ENCODE assay signal across 16 mouse cellular contexts in genomic region chr1:131259632-131260308, GRCm38 (mm10). TPM values are rescaled to one million over a fixed set of nuclear protein-coding genes. Genes with fewer than 3 reads are reported as not detected.
DNase-seq lines count a peak whose midpoint lies in the region; ATAC-seq and TF ChIP-seq lines count a peak whose summit lies in the region.
"Had no signal": no experiment of that assay in that cellular context is flagged by ENCODE, and none has a peak within 500 bp of the region (broad histone marks: within the 10 kb centered on the region; RNA-seq: fewer than 3 reads in every experiment).

No protein-coding gene starts in this region.

- H3K27ac ChIP-seq in heart, embryonic 12.5 days (ENCODE audit: poor library complexity, severe bottlenecking): no peak overlapping the region
- H3K27ac ChIP-seq in midbrain, embryonic 14.5 days (replicated peaks; ENCODE audit: low read depth, low read length): no peak overlapping the region
- no peak overlapping the region for H3K27ac ChIP-seq in midbrain, embryonic 13.5 days
- H3K27ac ChIP-seq: embryonic facial prominence, embryonic 15.5 days; kidney, embryonic 15.5 days; liver, embryonic 13.5 days; neural tube, embryonic 13.5 days had no signal

- peak; percentile 62 for DNase-seq in adrenal gland, adult 2 months
- no peak for DNase-seq in adrenal gland, adult 18-20 months (ENCODE audit: low spot score in 2 of 2)
- no peak for DNase-seq in heart, postnatal 36 days
- no peak for DNase-seq in midbrain, embryonic 14.5 days
- DNase-seq in cerebellum, adult 9-11 months: no peak
- DNase-seq: adrenal gland, adult 8-10 months; kidney, adult 11 months had no signal

- H3K9me3 ChIP-seq in heart, embryonic 12.5 days (replicated peaks): no peaks in the 10 kb centered on the region
- H3K9me3 ChIP-seq in midbrain, embryonic 14.5 days (ENCODE audit: control insufficient read depth, low read length): no peaks in the 10 kb centered on the region
- H3K9me3 ChIP-seq in midbrain, embryonic 13.5 days: no peaks in the 10 kb centered on the region
- H3K9me3 ChIP-seq in E14TG2a.4 (ENCODE audit: low read length): no peaks in the 10 kb centered on the region
- H3K9me3 ChIP-seq: embryonic facial prominence, embryonic 15.5 days; kidney, embryonic 15.5 days; liver, embryonic 13.5 days; neural tube, embryonic 13.5 days had no signal

- H3K27me3 ChIP-seq in heart, embryonic 12.5 days (replicated peaks): peaks cover 18% of the 10 kb centered on the region
- no peaks in the 10 kb centered on the region for H3K27me3 ChIP-seq in midbrain, embryonic 14.5 days (ENCODE audit: control insufficient read depth, insufficient read depth, low read length)
- H3K27me3 ChIP-seq in midbrain, embryonic 13.5 days: 0 out of 2 replicates have a peak, but pooled peaks cover 5% of the 10 kb centered on the region
- H3K27me3 ChIP-seq in E14TG2a.4 (ENCODE audit: insufficient read depth, low read length): peaks cover 74% of the 10 kb centered on the region
- H3K27me3 ChIP-seq: liver, embryonic 13.5 days had no signal

- no peak overlapping the region for H3K4me3 ChIP-seq in heart, embryonic 12.5 days
- H3K4me3 ChIP-seq in midbrain, embryonic 14.5 days (replicated peaks; ENCODE audit: low read depth, low read length): no peak overlapping the region
- H3K4me3 ChIP-seq in midbrain, embryonic 13.5 days (replicated peaks): no peak overlapping the region
- H3K4me3 ChIP-seq in E14TG2a.4 (replicated peaks; ENCODE audit: low read length): peak overlapping the region; percentile 46
- H3K4me3 ChIP-seq: embryonic facial prominence, embryonic 15.5 days; kidney, embryonic 15.5 days; liver, embryonic 13.5 days; neural tube, embryonic 13.5 days had no signal

- no peak for ATAC-seq in heart, embryonic 12.5 days (ENCODE audit: insufficient number of reproducible peaks, low FRiP score)
- 0 out of 2 replicates have a peak, but pooled peaks have one; percentile 25 for ATAC-seq in midbrain, embryonic 14.5 days (ENCODE audit: low FRiP score, low TSS enrichment)
- ATAC-seq in midbrain, embryonic 13.5 days: no peak

- no peaks in the 10 kb centered on the region for H3K36me3 ChIP-seq in heart, embryonic 12.5 days
- no peaks in the 10 kb centered on the region for H3K36me3 ChIP-seq in midbrain, embryonic 14.5 days (ENCODE audit: control insufficient read depth, insufficient read depth, low read length)
- no peaks in the 10 kb centered on the region for H3K36me3 ChIP-seq in midbrain, embryonic 13.5 days
- no peaks in the 10 kb centered on the region for H3K36me3 ChIP-seq in E14TG2a.4 (ENCODE audit: insufficient read depth, low read length)
- H3K36me3 ChIP-seq: embryonic facial prominence, embryonic 15.5 days; kidney, embryonic 15.5 days; liver, embryonic 13.5 days; neural tube, embryonic 13.5 days had no signal

- WGBS in heart, embryonic 12.5 days: 60% methylated on average over 10 of the region's 10 CpGs
- WGBS in midbrain, embryonic 14.5 days: 74% methylated on average over 10 of the region's 10 CpGs
- WGBS in midbrain, embryonic 13.5 days: 67% methylated on average over 10 of the region's 10 CpGs

- intact Hi-C loops in heart, postnatal 36 days (cut with DNase I): loop anchor here (1.0 to 10.0 kb wide), 4 partner anchors 78 to 465 kb away; no protein-coding TSS in a partner anchor

- no peak; the same call in 1 of the 2 replicates for TF ChIP-seq CTCF in E14TG2a.4 (conservative IDR thresholded peaks at IDR 0.05; ENCODE audit: low read length)

- 0 out of 2 replicates have a peak overlapping the region, but pooled peaks have one; percentile 9 for H3K4me2 ChIP-seq in heart, embryonic 12.5 days
- no peak overlapping the region for H3K4me2 ChIP-seq in midbrain, embryonic 14.5 days (ENCODE audit: low read length)
- no peak overlapping the region for H3K4me2 ChIP-seq in midbrain, embryonic 13.5 days (replicated peaks)
- H3K4me2 ChIP-seq: embryonic facial prominence, embryonic 15.5 days; heart, embryonic 11.5 days; kidney, embryonic 15.5 days; liver, embryonic 13.5 days; lung, embryonic 14.5 days; neural tube, embryonic 13.5 days had no signal

- no peak overlapping the region for H3K9ac ChIP-seq in heart, embryonic 12.5 days
- no peak overlapping the region for H3K9ac ChIP-seq in midbrain, embryonic 14.5 days (replicated peaks; ENCODE audit: low read length)
- no peak overlapping the region for H3K9ac ChIP-seq in midbrain, embryonic 13.5 days (replicated peaks)
- H3K9ac ChIP-seq: embryonic facial prominence, embryonic 15.5 days; kidney, embryonic 15.5 days; liver, embryonic 13.5 days; lung, embryonic 14.5 days; neural tube, embryonic 13.5 days had no signal

- no peaks in the 10 kb centered on the region for H3K4me1 ChIP-seq in heart, embryonic 12.5 days (replicated peaks)
- H3K4me1 ChIP-seq in midbrain, embryonic 14.5 days (ENCODE audit: control insufficient read depth, insufficient read depth, low read length): no peaks in the 10 kb centered on the region
- no peaks in the 10 kb centered on the region for H3K4me1 ChIP-seq in midbrain, embryonic 13.5 days (replicated peaks)
- H3K4me1 ChIP-seq in E14TG2a.4 (replicated peaks; ENCODE audit: low read depth, low read length): peaks cover 32% of the 10 kb centered on the region
- H3K4me1 ChIP-seq: embryonic facial prominence, embryonic 15.5 days; liver, embryonic 13.5 days; neural tube, embryonic 13.5 days had no signal

RNA-seq across cellular contexts. Expression of gene Rassf5, which starts 14.7 kb away (rescaled TPM):
- 10 to 100 TPM in 1 of 2 experiments, 1 to 10 TPM in 1; 8.6 to 13.0 TPM for total RNA-seq in adrenal gland, adult 2 months (2021)
- polyA plus RNA-seq in adrenal gland, adult 2 months (2012; rRNA removed): 25.7 and 39.3 TPM in 2 replicates
- total RNA-seq in adrenal gland, adult 18-20 months (2021): 10 to 100 TPM; 11.4 to 11.6 TPM
- 27.0 and 27.2 TPM in 2 replicates for polyA plus RNA-seq in heart, embryonic 12.5 days (2016; fragmentation: Nextera tagmentation; extraction: Ambion mirVana)
- 1 to 10 TPM; 1.7 to 1.8 TPM for total RNA-seq in heart, postnatal 36 days (2021)
- 2.9 and 3.0 TPM in 2 replicates for polyA plus RNA-seq in midbrain, embryonic 14.5 days (2014; fragmentation: Nextera tagmentation; extraction: Ambion mirVana)
- polyA plus RNA-seq in midbrain, embryonic 13.5 days (2015; fragmentation: Nextera tagmentation; extraction: Ambion mirVana): 1.7 and 1.9 TPM in 2 replicates

RNA-seq across cellular contexts. Expression of gene Ikbke, which starts 19.6 kb away (rescaled TPM):
- 10 to 100 TPM; 10.7 to 14.1 TPM for total RNA-seq in adrenal gland, adult 2 months (2021)
- 11.1 and 15.2 TPM in 2 replicates for polyA plus RNA-seq in adrenal gland, adult 2 months (2012; rRNA removed)
- 10 to 100 TPM; 11.9 to 16.1 TPM for total RNA-seq in adrenal gland, adult 18-20 months (2021)
- polyA plus RNA-seq in heart, embryonic 12.5 days (2016; fragmentation: Nextera tagmentation; extraction: Ambion mirVana): 2.8 and 3.4 TPM in 2 replicates
- 1 to 10 TPM in 1 of 2 experiments, under 1 TPM in 1; 0.89 to 1.6 TPM for total RNA-seq in heart, postnatal 36 days (2021)
- polyA plus RNA-seq in midbrain, embryonic 14.5 days (2014; fragmentation: Nextera tagmentation; extraction: Ambion mirVana): 0.22 and 0.87 TPM in 2 replicates
- polyA plus RNA-seq in midbrain, embryonic 13.5 days (2015; fragmentation: Nextera tagmentation; extraction: Ambion mirVana): 0.72 and 0.73 TPM in 2 replicates
